Mouse (Mus musculus): ENCODE measurements around the gene Nfkb1. TPM values are rescaled to one million over a fixed set of nuclear protein-coding genes. Genes with fewer than 3 reads are reported as not detected.

Nfkb1 gene
- total and polyA plus RNA-seq, 3 experiments: 271 to 369 (median 346) TPM

- in situ Hi-C loops (cut with MboI; ENCODE audit: low pct_ligation_motif_present, low pct_unique_long_range_greater_than_20kb, low sequenced_read_pairs): no loop called here
- DNase-seq (ENCODE audit: extremely low read depth): no peak
Observed at GRCm38 (mm10) chr3:135698466-135698975, 7.2 kb upstream of the Nfkb1 start.

DNA sequence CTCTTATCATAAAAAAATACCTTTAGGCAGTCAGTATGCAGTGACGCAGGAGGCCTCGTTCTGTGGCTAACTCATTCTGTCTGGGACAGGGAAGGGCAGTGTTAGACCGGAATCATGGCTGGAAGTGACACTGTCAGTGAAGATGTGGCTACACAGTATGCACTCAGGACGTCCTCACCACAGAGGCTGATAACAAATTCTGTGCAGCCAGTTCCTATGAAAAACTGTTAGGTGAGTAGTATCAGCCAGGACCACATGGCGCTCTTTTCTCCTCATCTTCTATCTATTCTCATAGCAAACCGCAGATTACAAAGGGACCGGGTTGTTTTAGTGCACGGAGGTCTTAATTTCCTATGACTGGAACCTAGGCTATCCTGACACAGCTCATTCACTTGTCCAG, 4.9 kb upstream of the Nfkb1 start:
- TF ChIP-seq JUN (IDR thresholded peaks at IDR 0.05; ENCODE audit: insufficient read depth, low read depth, low read length) (no peak), CHD2 (IDR thresholded peaks at IDR 0.05; ENCODE audit: low read length) (no peak), KAT2A (IDR thresholded peaks at IDR 0.05; ENCODE audit: insufficient replicate concordance, low read length) (no peak), ETS1 (conservative IDR thresholded peaks at IDR 0.05; ENCODE audit: low read depth, low read length) (no peak), SMC3 (IDR thresholded peaks at IDR 0.05; ENCODE audit: low read depth, low read length) (no peak), SIN3A (IDR thresholded peaks at IDR 0.05; ENCODE audit: low read length) (no peak), POLR2A (IDR thresholded peaks at IDR 0.05; ENCODE audit: low read depth, low read length) (no peak), IRF4 (IDR thresholded peaks at IDR 0.05; ENCODE audit: low read depth, low read length) (no peak), USF2 (conservative IDR thresholded peaks at IDR 0.05; ENCODE audit: low read depth, low read length) (no peak), NRF1 (IDR thresholded peaks at IDR 0.05; ENCODE audit: low read depth, low read length) (no peak), MYC (IDR thresholded peaks at IDR 0.05; ENCODE audit: low read depth, low read length) (no peak), MAZ (IDR thresholded peaks at IDR 0.05; ENCODE audit: low read depth, low read length) (no peak), JUND (conservative IDR thresholded peaks at IDR 0.05; ENCODE audit: low read depth, low read length) (no peak), ZKSCAN1 (IDR thresholded peaks at IDR 0.05; ENCODE audit: borderline replicate concordance, low read depth, low read length) (no peak), MXI1 (IDR thresholded peaks at IDR 0.05; ENCODE audit: low read depth, low read length) (no peak)
- no peak overlapping the region for H3K4me3 ChIP-seq (replicated peaks in 1 of 3; ENCODE audit: low read depth in 2 of 3, low read length in 2 of 3, poor library complexity in 1 of 3)
- H3K9ac ChIP-seq (ENCODE audit: insufficient read depth, low read depth): no peak overlapping the region
- H3K4me1 ChIP-seq (ENCODE audit: control insufficient read depth in 1 of 2, insufficient read depth in 2 of 2): peaks cover 4 to 34% of the 10 kb centered on the region in 2 experiments; a peak in 3 of 4 replicates
- dilution Hi-C loops (cut with MboI; ENCODE audit: extremely low pct_ligation_motif_present, extremely low pct_unique_long_range_greater_than_20kb, low sequenced_read_pairs) (no loop called here), in situ Hi-C loops (cut with MboI; ENCODE audit: low pct_ligation_motif_present, low pct_unique_long_range_greater_than_20kb, low sequenced_read_pairs) (no loop called here)
- no peak for DNase-seq (ENCODE audit: extremely low read depth)
- peaks cover 4% of the 10 kb centered on the region for H3K27me3 ChIP-seq (replicated peaks)
- no peak overlapping the region for H3K4me2 ChIP-seq (ENCODE audit: insufficient read depth, low read depth, poor library complexity, severe bottlenecking)
- H3K79me2 ChIP-seq (replicated peaks; ENCODE audit: control insufficient read depth, extremely low read depth, insufficient read depth, poor library complexity, severe bottlenecking): no peaks in the 10 kb centered on the region
- H3K27ac ChIP-seq (ENCODE audit: insufficient read depth, low read depth): no peak overlapping the region
- no peaks in the 10 kb centered on the region for H3K36me3 ChIP-seq (replicated peaks in 1 of 2; ENCODE audit: control insufficient read depth in 1 of 2, insufficient read depth in 1 of 2, low read length in 1 of 2)
- no peaks in the 10 kb centered on the region for H3K9me3 ChIP-seq (replicated peaks; ENCODE audit: low read length)

More at GRCm38 (mm10) chr3:135698466-135698975, 7.2 kb upstream of the Nfkb1 start:
- Histone ChIP-seq H3K27me3 (replicated peaks) (peaks cover 6% of the 10 kb centered on the region), H3K4me3 (replicated peaks in 1 of 3; ENCODE audit: low read depth in 2 of 3, low read length in 2 of 3, poor library complexity in 1 of 3) (no peak overlapping the region), H3K4me1 (ENCODE audit: control insufficient read depth in 1 of 2, insufficient read depth in 2 of 2) (peaks cover 4 to 18% of the 10 kb centered on the region in 2 experiments; a peak in 3 of 4 replicates), H3K9ac (ENCODE audit: insufficient read depth, low read depth) (no peak overlapping the region), H3K4me2 (ENCODE audit: insufficient read depth, low read depth, poor library complexity, severe bottlenecking) (no peak overlapping the region), H3K36me3 (replicated peaks in 1 of 2; ENCODE audit: control insufficient read depth in 1 of 2, insufficient read depth in 1 of 2, low read length in 1 of 2) (no peaks in the 10 kb centered on the region), H3K79me2 (replicated peaks; ENCODE audit: control insufficient read depth, extremely low read depth, insufficient read depth, poor library complexity, severe bottlenecking) (no peaks in the 10 kb centered on the region), H3K9me3 (replicated peaks; ENCODE audit: low read length) (no peaks in the 10 kb centered on the region), H3K27ac (ENCODE audit: insufficient read depth, low read depth) (no peak overlapping the region)
- dilution Hi-C loops (cut with MboI; ENCODE audit: extremely low pct_ligation_motif_present, extremely low pct_unique_long_range_greater_than_20kb, low sequenced_read_pairs): no loop called here
- TF ChIP-seq MEF2A (IDR thresholded peaks at IDR 0.05; ENCODE audit: borderline replicate concordance, low read depth, low read length): no peak
- TF ChIP-seq EP300 (IDR thresholded peaks at IDR 0.05; ENCODE audit: low read length): 0 out of 2 replicates have a peak, but pooled peaks have one; percentile 15

Data from CH12.LX (cell line).